Mouse (Mus musculus): ENCODE measurements around the gene Rrm1. TPM values are rescaled to one million over a fixed set of nuclear protein-coding genes. Genes with fewer than 3 reads are reported as not detected.
A peak's percentile ranks its signal among the peaks of the same experiment; 100 is the strongest.

The Rrm1 gene
- polyA plus RNA-seq, 1 experiment from 2014 or later, result 274 TPM

DNA sequence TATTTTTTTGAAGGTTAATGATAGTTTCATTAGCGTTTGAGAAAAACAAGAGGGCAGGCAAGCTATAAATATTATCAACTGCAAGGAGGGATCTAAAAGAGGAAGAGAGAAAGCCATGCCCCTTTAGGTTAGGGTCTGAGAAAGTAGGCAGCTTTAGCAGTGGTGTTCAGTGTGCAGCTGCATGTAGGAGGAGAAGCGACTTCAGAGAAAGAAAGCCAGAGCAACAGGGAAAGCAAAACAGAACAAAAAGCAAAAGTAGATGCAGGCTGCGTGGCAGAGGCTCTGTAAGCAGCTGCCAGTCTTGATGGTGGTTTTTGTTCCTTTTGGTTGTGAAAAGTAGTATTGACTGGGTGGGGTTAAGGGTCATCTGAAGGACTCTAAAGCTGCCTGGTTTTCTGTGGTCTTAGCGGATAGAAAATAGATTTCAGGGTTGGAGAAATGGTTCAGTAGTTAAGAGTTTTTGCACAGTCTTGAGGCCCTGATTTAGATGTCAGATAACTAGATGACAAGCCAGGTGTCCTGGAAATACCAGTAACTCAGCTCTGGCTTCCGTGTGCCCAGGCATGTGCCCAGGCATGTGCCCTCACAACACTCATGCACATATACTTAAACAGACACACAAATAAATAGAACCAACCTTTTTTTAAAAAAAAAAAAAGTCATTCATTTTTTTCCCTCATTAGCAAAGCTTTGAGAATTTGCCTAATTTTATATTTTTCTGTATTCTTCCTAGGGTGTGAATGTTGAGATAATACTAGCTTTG is 17.3 kb downstream of the Rrm1 start:
- 85% methylated on average over 5 of the region's 5 CpGs for WGBS
- peaks cover 26% of the 10 kb centered on the region for H3K36me3 ChIP-seq (ENCODE audit: control insufficient read depth, insufficient read depth, low read length)

DNA sequence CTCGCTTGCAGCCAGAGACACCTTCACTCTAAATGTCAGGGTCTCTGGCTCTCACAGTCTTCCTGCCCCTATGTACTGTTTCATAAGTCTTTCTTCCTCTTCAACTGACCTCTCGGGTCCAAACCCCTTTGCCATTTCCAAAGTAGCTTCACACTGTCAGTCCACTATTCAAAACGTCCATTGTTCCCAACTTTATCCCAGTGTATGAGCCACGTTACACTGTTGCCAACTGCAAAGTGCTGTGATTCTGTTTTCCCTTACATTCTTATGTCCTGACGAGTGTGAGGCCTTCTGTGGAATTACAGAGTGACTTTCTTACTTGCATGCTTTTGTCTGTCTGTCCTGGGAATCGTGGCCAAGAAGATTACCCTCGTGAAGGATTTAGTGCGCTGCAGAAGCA is 26.1 kb downstream of the Rrm1 start:
- Histone ChIP-seq H3K36me3 (ENCODE audit: control insufficient read depth, insufficient read depth, low read length) (peaks cover 27% of the 10 kb centered on the region), H3K27ac (ENCODE audit: low read depth, low read length) (no peak overlapping the region), H3K9me3 (ENCODE audit: control insufficient read depth, low read length) (no peaks in the 10 kb centered on the region), H3K4me2 (ENCODE audit: low read depth, low read length, severe bottlenecking) (no peak overlapping the region), H3K4me1 (replicated peaks; ENCODE audit: control insufficient read depth, insufficient read depth, low read length) (no peaks in the 10 kb centered on the region), H3K27me3 (ENCODE audit: control insufficient read depth, insufficient read depth, low read length) (no peaks in the 10 kb centered on the region), H3K4me3 (ENCODE audit: low read depth, low read length) (no peak overlapping the region), H3K9ac (ENCODE audit: low read length) (no peak overlapping the region)
- 90% methylated on average over 8 of the region's 8 CpGs for WGBS
- ATAC-seq (replicated peaks; ENCODE audit: low FRiP score) (no peak), DNase-seq (ENCODE audit: low spot score) (peak; percentile 6)

More for the DNA sequence above, 17.3 kb downstream of the Rrm1 start:
- peak; percentile 16 for DNase-seq (ENCODE audit: low spot score)
- no peak overlapping the region for H3K9ac ChIP-seq (ENCODE audit: low read length)
- no peak overlapping the region for H3K4me2 ChIP-seq (ENCODE audit: low read depth, low read length, severe bottlenecking)
- ATAC-seq (replicated peaks; ENCODE audit: low FRiP score), result no peak
- no peak overlapping the region for H3K27ac ChIP-seq (ENCODE audit: low read depth, low read length)
- H3K4me1 ChIP-seq (replicated peaks; ENCODE audit: control insufficient read depth, insufficient read depth, low read length), result no peaks in the 10 kb centered on the region
- no peaks in the 10 kb centered on the region for H3K9me3 ChIP-seq (ENCODE audit: control insufficient read depth, low read length)
- H3K27me3 ChIP-seq (ENCODE audit: control insufficient read depth, insufficient read depth, low read length), result no peaks in the 10 kb centered on the region
- H3K4me3 ChIP-seq (ENCODE audit: low read depth, low read length), result no peak overlapping the region

DNA sequence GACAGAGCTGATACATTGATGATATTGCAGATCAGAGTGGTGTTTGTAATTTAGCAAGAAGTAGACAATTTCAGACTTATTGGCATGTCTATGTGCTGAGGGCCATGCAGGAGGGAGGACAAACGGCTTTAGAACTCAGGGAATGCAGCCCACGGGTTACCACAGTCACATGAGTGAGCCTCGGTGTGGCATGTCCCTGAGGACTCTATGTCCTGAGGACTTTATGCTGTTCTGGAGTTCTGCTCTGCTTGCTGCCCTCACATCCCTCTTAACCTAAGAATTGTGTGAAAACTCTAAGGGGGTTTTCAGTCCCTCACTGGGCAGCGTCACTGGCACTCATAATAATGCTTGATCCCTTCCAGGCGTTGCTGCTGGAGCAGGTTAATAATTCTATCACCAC is 31.2 kb downstream of the Rrm1 start:
- peak; percentile 28 for DNase-seq (ENCODE audit: low spot score)
- no peak for ATAC-seq (replicated peaks; ENCODE audit: low FRiP score)
- H3K4me1 ChIP-seq (replicated peaks; ENCODE audit: control insufficient read depth, insufficient read depth, low read length), result no peaks in the 10 kb centered on the region
- no peak overlapping the region for H3K4me2 ChIP-seq (ENCODE audit: low read depth, low read length, severe bottlenecking)
- no peak overlapping the region for H3K9ac ChIP-seq (ENCODE audit: low read length)
- H3K27ac ChIP-seq (ENCODE audit: low read depth, low read length), result no peak overlapping the region
- WGBS, result 76% methylated on average over 5 of the region's 5 CpGs
- no peak overlapping the region for H3K4me3 ChIP-seq (ENCODE audit: low read depth, low read length)
- no peaks in the 10 kb centered on the region for H3K9me3 ChIP-seq (ENCODE audit: control insufficient read depth, low read length)
- peaks cover 10% of the 10 kb centered on the region for H3K36me3 ChIP-seq (ENCODE audit: control insufficient read depth, insufficient read depth, low read length)
- no peaks in the 10 kb centered on the region for H3K27me3 ChIP-seq (ENCODE audit: control insufficient read depth, insufficient read depth, low read length)

DNA sequence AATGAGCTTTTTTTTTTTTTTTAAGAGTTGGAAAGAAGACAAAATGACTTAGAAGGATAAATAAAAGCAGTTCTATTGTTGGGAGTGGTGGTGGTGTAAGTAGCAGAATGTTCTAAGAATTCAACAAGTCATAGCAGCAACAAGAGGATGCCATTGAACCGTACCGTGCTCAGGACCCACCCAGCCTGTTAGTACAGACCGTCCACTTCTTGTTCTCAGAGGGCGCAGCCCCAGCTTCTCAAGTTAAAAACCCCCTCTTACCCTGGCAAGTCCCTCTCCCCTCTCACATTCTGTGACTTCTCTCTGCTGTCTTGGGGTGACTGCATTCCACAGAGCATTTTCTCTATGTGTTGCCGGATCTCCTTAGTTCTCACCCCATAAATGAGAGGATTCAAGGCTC is 35.1 kb downstream of the Rrm1 start:
- no peaks in the 10 kb centered on the region for H3K36me3 ChIP-seq (ENCODE audit: control insufficient read depth, insufficient read depth, low read length)
- H3K4me2 ChIP-seq (ENCODE audit: low read depth, low read length, severe bottlenecking), result no peak overlapping the region
- H3K9ac ChIP-seq (ENCODE audit: low read length), result no peak overlapping the region
- 94% methylated on average over 5 of the region's 5 CpGs for WGBS
- no peaks in the 10 kb centered on the region for H3K27me3 ChIP-seq (ENCODE audit: control insufficient read depth, insufficient read depth, low read length)
- H3K27ac ChIP-seq (ENCODE audit: low read depth, low read length), result no peak overlapping the region
- no peak for ATAC-seq (replicated peaks; ENCODE audit: low FRiP score)
- H3K4me1 ChIP-seq (replicated peaks; ENCODE audit: control insufficient read depth, insufficient read depth, low read length), result no peaks in the 10 kb centered on the region
- DNase-seq (ENCODE audit: low spot score), result peak; percentile 37
- no peak overlapping the region for H3K4me3 ChIP-seq (ENCODE audit: low read depth, low read length)
- H3K9me3 ChIP-seq (ENCODE audit: control insufficient read depth, low read length), result no peaks in the 10 kb centered on the region

DNA sequence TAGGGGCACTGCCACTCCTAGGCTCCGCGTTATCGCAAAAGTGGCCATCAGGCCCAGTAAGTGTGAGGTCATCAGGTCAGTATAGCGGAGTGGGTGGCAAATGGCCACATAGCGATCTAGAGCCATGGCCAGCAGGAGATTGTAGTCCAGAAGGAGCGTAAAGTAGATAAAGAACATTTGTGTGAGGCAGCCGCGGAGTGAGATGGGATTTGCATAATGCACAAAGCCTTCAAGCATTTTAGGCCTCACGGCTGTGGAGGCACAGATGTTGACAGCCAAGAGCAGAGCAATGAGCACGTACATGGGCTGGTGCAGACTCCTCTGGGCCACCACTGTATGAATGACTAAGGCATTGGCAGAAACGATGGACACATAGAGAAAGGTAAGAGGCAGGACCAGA is 35.9 kb downstream of the Rrm1 start:
- Histone ChIP-seq H3K27ac (ENCODE audit: low read depth, low read length) (no peak overlapping the region), H3K27me3 (ENCODE audit: control insufficient read depth, insufficient read depth, low read length) (no peaks in the 10 kb centered on the region), H3K9me3 (ENCODE audit: control insufficient read depth, low read length) (no peaks in the 10 kb centered on the region), H3K4me2 (ENCODE audit: low read depth, low read length, severe bottlenecking) (no peak overlapping the region), H3K4me1 (replicated peaks; ENCODE audit: control insufficient read depth, insufficient read depth, low read length) (no peaks in the 10 kb centered on the region), H3K36me3 (ENCODE audit: control insufficient read depth, insufficient read depth, low read length) (no peaks in the 10 kb centered on the region), H3K9ac (ENCODE audit: low read length) (no peak overlapping the region), H3K4me3 (ENCODE audit: low read depth, low read length) (no peak overlapping the region)
- ATAC-seq (replicated peaks; ENCODE audit: low FRiP score), result no peak
- 81% methylated on average over 11 of the region's 11 CpGs for WGBS
- peak; percentile 51 for DNase-seq (ENCODE audit: low spot score)

DNA sequence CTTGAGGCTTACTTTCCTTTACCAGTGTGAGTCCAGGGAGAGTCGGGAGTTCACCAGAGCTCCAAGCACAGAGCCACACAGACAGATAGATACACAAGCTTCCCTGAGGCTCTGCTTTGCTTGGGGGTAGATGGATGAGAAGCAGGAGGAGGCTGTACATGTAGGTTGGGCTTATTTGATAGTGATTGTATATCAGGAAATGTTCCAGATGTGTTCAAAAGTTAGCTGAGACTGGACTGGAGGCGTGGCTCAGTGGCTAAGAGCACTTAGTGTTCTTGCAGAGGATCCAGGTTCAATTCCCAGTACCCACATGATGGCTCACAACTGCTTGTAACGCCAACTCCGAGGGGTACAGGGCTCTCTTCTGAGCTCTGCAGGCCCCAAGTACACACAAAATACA is 36.9 kb downstream of the Rrm1 start:
- Histone ChIP-seq H3K36me3 (ENCODE audit: control insufficient read depth, insufficient read depth, low read length) (no peaks in the 10 kb centered on the region), H3K27me3 (ENCODE audit: control insufficient read depth, insufficient read depth, low read length) (no peaks in the 10 kb centered on the region), H3K27ac (ENCODE audit: low read depth, low read length) (no peak overlapping the region), H3K4me1 (replicated peaks; ENCODE audit: control insufficient read depth, insufficient read depth, low read length) (no peaks in the 10 kb centered on the region), H3K9ac (ENCODE audit: low read length) (no peak overlapping the region), H3K9me3 (ENCODE audit: control insufficient read depth, low read length) (no peaks in the 10 kb centered on the region), H3K4me2 (ENCODE audit: low read depth, low read length, severe bottlenecking) (no peak overlapping the region), H3K4me3 (ENCODE audit: low read depth, low read length) (no peak overlapping the region)
- DNase-seq (ENCODE audit: low spot score), result peak; percentile 25
- no peak for ATAC-seq (replicated peaks; ENCODE audit: low FRiP score)
- WGBS, result 89% methylated on average over 4 of the region's 4 CpGs

DNA sequence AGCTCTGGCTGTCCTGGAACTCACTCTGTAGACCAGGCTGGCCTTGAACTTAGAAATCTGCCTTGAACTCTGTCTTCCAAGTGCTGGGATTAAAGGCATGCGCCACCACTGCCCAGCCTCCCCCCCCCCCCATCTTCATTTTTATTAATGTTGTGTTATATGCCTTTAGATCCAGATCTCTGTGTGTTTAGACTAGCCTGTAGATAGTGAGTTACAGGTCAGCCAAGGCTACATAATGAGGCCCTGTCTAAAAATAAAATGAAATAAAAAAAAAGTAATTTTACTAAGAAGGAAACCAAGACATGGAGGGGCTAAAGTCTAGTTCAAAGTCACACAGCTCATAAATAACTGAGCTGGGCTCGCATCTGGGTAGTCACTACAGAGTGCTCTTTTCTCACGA is 37.4 kb downstream of the Rrm1 start:
- WGBS, result 92% methylated on average over 3 of the region's 3 CpGs
- ATAC-seq (replicated peaks; ENCODE audit: low FRiP score), result no peak
- no peak overlapping the region for H3K4me2 ChIP-seq (ENCODE audit: low read depth, low read length, severe bottlenecking)
- H3K4me3 ChIP-seq (ENCODE audit: low read depth, low read length), result no peak overlapping the region
- no peak overlapping the region for H3K9ac ChIP-seq (ENCODE audit: low read length)
- peak; percentile 7 for DNase-seq (ENCODE audit: low spot score)
- no peaks in the 10 kb centered on the region for H3K4me1 ChIP-seq (replicated peaks; ENCODE audit: control insufficient read depth, insufficient read depth, low read length)
- H3K27me3 ChIP-seq (ENCODE audit: control insufficient read depth, insufficient read depth, low read length), result no peaks in the 10 kb centered on the region
- H3K9me3 ChIP-seq (ENCODE audit: control insufficient read depth, low read length), result no peaks in the 10 kb centered on the region
- H3K27ac ChIP-seq (ENCODE audit: low read depth, low read length), result no peak overlapping the region
- no peaks in the 10 kb centered on the region for H3K36me3 ChIP-seq (ENCODE audit: control insufficient read depth, insufficient read depth, low read length)

DNA sequence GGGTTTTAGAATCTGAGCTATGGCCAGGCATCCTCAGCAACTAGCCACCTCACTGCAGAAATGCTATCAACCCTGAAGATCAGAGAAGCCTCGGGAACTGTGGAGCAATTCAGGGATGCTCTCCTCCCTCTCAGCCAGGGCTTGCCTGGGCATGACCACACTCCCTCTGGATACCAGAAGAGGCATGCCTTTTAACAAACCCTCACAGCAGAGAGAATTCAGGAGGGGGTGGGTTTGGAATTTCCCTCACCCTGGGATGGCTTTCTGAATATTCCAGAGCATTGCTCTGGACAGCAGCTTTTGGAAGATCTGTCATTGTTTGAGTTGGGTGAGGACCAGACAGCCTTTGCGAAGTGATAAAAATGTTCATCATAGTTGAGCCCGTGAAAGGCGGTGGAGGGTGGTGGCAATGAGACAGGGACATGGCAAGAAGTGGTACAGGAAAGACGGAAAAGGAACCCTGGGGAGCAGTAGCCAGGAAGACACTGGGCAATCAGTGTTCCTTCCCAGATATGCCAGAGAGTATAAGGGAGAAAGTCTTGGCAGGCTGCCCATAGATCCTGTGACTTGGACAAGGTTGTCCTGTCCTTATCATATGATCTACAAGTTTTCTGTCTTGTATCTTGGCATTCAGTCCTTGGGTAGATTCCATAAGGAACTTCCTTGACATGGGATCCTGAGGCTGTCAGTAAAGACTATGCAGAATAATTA is 38.0 kb downstream of the Rrm1 start:
- Histone ChIP-seq H3K9me3 (ENCODE audit: control insufficient read depth, low read length) (no peaks in the 10 kb centered on the region), H3K4me3 (ENCODE audit: low read depth, low read length) (no peak overlapping the region), H3K9ac (ENCODE audit: low read length) (no peak overlapping the region), H3K4me2 (ENCODE audit: low read depth, low read length, severe bottlenecking) (no peak overlapping the region), H3K36me3 (ENCODE audit: control insufficient read depth, insufficient read depth, low read length) (no peaks in the 10 kb centered on the region), H3K27me3 (ENCODE audit: control insufficient read depth, insufficient read depth, low read length) (no peaks in the 10 kb centered on the region), H3K27ac (ENCODE audit: low read depth, low read length) (no peak overlapping the region), H3K4me1 (replicated peaks; ENCODE audit: control insufficient read depth, insufficient read depth, low read length) (no peaks in the 10 kb centered on the region)
- WGBS, result 83% methylated on average over 5 of the region's 5 CpGs
- DNase-seq (ENCODE audit: low spot score) (no peak), ATAC-seq (replicated peaks; ENCODE audit: low FRiP score) (no peak)

DNA sequence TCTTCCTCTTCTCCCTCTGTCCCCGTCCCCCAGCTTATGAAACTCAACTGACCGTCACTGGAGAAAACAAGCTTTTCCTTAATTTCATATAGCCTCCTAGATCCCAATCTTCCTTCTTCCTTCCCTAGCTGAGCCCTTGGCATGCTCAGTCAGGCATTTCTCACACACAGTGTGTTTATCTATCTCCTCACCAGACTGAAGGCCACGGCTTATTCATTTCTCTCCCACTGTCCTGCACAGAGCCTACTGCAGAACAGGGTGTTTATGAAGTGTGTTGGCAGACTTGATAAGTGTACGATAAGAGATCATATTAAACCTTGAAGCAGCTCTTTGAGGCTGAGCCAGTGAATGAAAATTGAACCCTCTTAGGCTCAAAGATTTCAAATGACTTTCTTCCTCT is 39.3 kb downstream of the Rrm1 start:
- no peak overlapping the region for H3K4me2 ChIP-seq (ENCODE audit: low read depth, low read length, severe bottlenecking)
- H3K9ac ChIP-seq (ENCODE audit: low read length), result no peak overlapping the region
- WGBS, result 89% methylated on average over 4 of the region's 4 CpGs
- H3K36me3 ChIP-seq (ENCODE audit: control insufficient read depth, insufficient read depth, low read length), result no peaks in the 10 kb centered on the region
- H3K27me3 ChIP-seq (ENCODE audit: control insufficient read depth, insufficient read depth, low read length), result no peaks in the 10 kb centered on the region
- no peaks in the 10 kb centered on the region for H3K4me1 ChIP-seq (replicated peaks; ENCODE audit: control insufficient read depth, insufficient read depth, low read length)
- H3K9me3 ChIP-seq (ENCODE audit: control insufficient read depth, low read length), result no peaks in the 10 kb centered on the region
- ATAC-seq (replicated peaks; ENCODE audit: low FRiP score) (no peak), DNase-seq (ENCODE audit: low spot score) (no peak)
- H3K4me3 ChIP-seq (ENCODE audit: low read depth, low read length), result no peak overlapping the region
- H3K27ac ChIP-seq (ENCODE audit: low read depth, low read length), result no peak overlapping the region
